Mouse (Mus musculus): ENCODE measurements around the gene Cenpm.

GRCm38 (mm10) chr15:82231591-82232378 lies 12.8 kb downstream of the Cenpm start:
- no peak for TF ChIP-seq CTCF (IDR thresholded peaks at IDR 0.05; ENCODE audit: insufficient read depth, low read depth, low read length)
- no peak for TF ChIP-seq POLR2A (IDR thresholded peaks at IDR 0.05; ENCODE audit: insufficient read depth, low read depth, low read length)

Measured in olfactory bulb, adult 2 months (tissue).